Mouse (Mus musculus): ENCODE data around the gene Scube1. TPM values are rescaled to one million over a fixed set of nuclear protein-coding genes. Genes with fewer than 3 reads are reported as not detected.

The Scube1 gene
- total and polyA plus RNA-seq, 3 experiments = not detected

GRCm38 (mm10) chr15:83596833-83597232 lies 128.0 kb downstream of the Scube1 start:
- no peaks in the 10 kb centered on the region for H3K27me3 ChIP-seq (ENCODE audit: control insufficient read depth in 1 of 2, insufficient read depth in 2 of 2, low read length in 2 of 2)

GRCm38 (mm10) chr15:83595364-83595711 lies 129.5 kb downstream of the Scube1 start:
- Histone ChIP-seq H3K27ac (ENCODE audit: control insufficient read depth, low read depth, low read length) (peak overlapping the region; percentile 24), H3K4me3 (ENCODE audit: control insufficient read depth in 1 of 2, insufficient read depth in 1 of 2, low read depth in 2 of 2, low read length in 2 of 2) (peak overlapping the region; percentile 59 to 89), H3K9ac (ENCODE audit: control insufficient read depth, low read depth, low read length, poor library complexity, severe bottlenecking) (peak overlapping the region; percentile 70), H3K9me3 (replicated peaks; ENCODE audit: insufficient read depth, low read length) (no peaks in the 10 kb centered on the region), H3K4me1 (ENCODE audit: control insufficient read depth in 1 of 2, insufficient read depth in 2 of 2, low read length in 2 of 2) (peaks cover 17 to 23% of the 10 kb centered on the region in 2 experiments), H3K27me3 (ENCODE audit: control insufficient read depth in 1 of 2, insufficient read depth in 2 of 2, low read length in 2 of 2) (no peaks in the 10 kb centered on the region), H3K79me2 (ENCODE audit: control insufficient read depth, insufficient read depth, low read length, poor library complexity) (peaks cover 41% of the 10 kb centered on the region), H3K36me3 (ENCODE audit: control insufficient read depth in 1 of 2, insufficient read depth in 2 of 2, low read length in 2 of 2) (peaks cover 1 to 20% of the 10 kb centered on the region in 2 experiments; a peak in 3 of 4 replicates)
- no peak for DNase-seq (ENCODE audit: low read depth, low spot score)
- TF ChIP-seq TBP (IDR thresholded peaks at IDR 0.05; ENCODE audit: low read depth, low read length) (0 out of 2 replicates have a peak, but pooled peaks have one; percentile 0), CHD1 (IDR thresholded peaks at IDR 0.05; ENCODE audit: low read depth, low read length) (0 out of 2 replicates have a peak, but pooled peaks have one; percentile 58), MYB (IDR thresholded peaks at IDR 0.05; ENCODE audit: low read depth, low read length) (no peak)

More at GRCm38 (mm10) chr15:83596833-83597232, 128.0 kb downstream of the Scube1 start:
- H3K79me2 ChIP-seq (ENCODE audit: control insufficient read depth, insufficient read depth, low read length, poor library complexity) = peaks cover 29% of the 10 kb centered on the region
- H3K27ac ChIP-seq (ENCODE audit: control insufficient read depth, low read depth, low read length) = no peak overlapping the region
- peaks cover 0 to 22% of the 10 kb centered on the region in 2 experiments; a peak in 2 of 4 replicates for H3K36me3 ChIP-seq (ENCODE audit: control insufficient read depth in 1 of 2, insufficient read depth in 2 of 2, low read length in 2 of 2)
- H3K4me3 ChIP-seq (ENCODE audit: control insufficient read depth in 1 of 2, insufficient read depth in 1 of 2, low read depth in 2 of 2, low read length in 2 of 2) = no peak overlapping the region
- peaks cover 27% of the 10 kb centered on the region in 2 experiments for H3K4me1 ChIP-seq (ENCODE audit: control insufficient read depth in 1 of 2, insufficient read depth in 2 of 2, low read length in 2 of 2)
- DNase-seq (ENCODE audit: low read depth, low spot score) = no peak
- H3K9ac ChIP-seq (ENCODE audit: control insufficient read depth, low read depth, low read length, poor library complexity, severe bottlenecking) = no peak overlapping the region
- H3K9me3 ChIP-seq (replicated peaks; ENCODE audit: insufficient read depth, low read length) = no peaks in the 10 kb centered on the region
- TF ChIP-seq ZC3H11A (IDR thresholded peaks at IDR 0.05; ENCODE audit: low read depth, low read length) = no peak
- no peak for TF ChIP-seq NRF1 (IDR thresholded peaks at IDR 0.05; ENCODE audit: insufficient read depth, low read depth, low read length, poor library complexity, severe bottlenecking)
- peak; percentile 59; the same call in 1 of the 2 replicates for TF ChIP-seq ZNF384 (IDR thresholded peaks at IDR 0.05; ENCODE audit: low read depth, low read length)

- no peaks in the 10 kb centered on the region for H3K27me3 ChIP-seq (ENCODE audit: control insufficient read depth in 1 of 2, insufficient read depth in 2 of 2, low read length in 2 of 2)
- peaks cover 17 to 23% of the 10 kb centered on the region in 2 experiments for H3K4me1 ChIP-seq (ENCODE audit: control insufficient read depth in 1 of 2, insufficient read depth in 2 of 2, low read length in 2 of 2)
- H3K9me3 ChIP-seq (replicated peaks; ENCODE audit: insufficient read depth, low read length) = no peaks in the 10 kb centered on the region
- peaks cover 1 to 20% of the 10 kb centered on the region in 2 experiments; a peak in 3 of 4 replicates for H3K36me3 ChIP-seq (ENCODE audit: control insufficient read depth in 1 of 2, insufficient read depth in 2 of 2, low read length in 2 of 2)
- H3K79me2 ChIP-seq (ENCODE audit: control insufficient read depth, insufficient read depth, low read length, poor library complexity) = peaks cover 43% of the 10 kb centered on the region
- peak within 1 kb of the TSS; percentile 59 to 89 for H3K4me3 ChIP-seq (ENCODE audit: control insufficient read depth in 1 of 2, insufficient read depth in 1 of 2, low read depth in 2 of 2, low read length in 2 of 2)
- H3K9ac ChIP-seq (ENCODE audit: control insufficient read depth, low read depth, low read length, poor library complexity, severe bottlenecking) = peak within 1 kb of the TSS; percentile 86
- H3K27ac ChIP-seq (ENCODE audit: control insufficient read depth, low read depth, low read length) = peak within 1 kb of the TSS; percentile 95
- peak; percentile 98 for DNase-seq (ENCODE audit: low read depth, low spot score)
- TF ChIP-seq POLR2AphosphoS5 (IDR thresholded peaks at IDR 0.05; ENCODE audit: borderline replicate concordance, low read depth, low read length) (no peak; the same call in 1 of the 2 replicates), ZMIZ1 (IDR thresholded peaks at IDR 0.05; ENCODE audit: low read depth, low read length) (no peak), ZNF384 (IDR thresholded peaks at IDR 0.05; ENCODE audit: low read depth, low read length) (no peak), SIN3A (IDR thresholded peaks at IDR 0.05; ENCODE audit: low read length) (peak; percentile 42; the same call in 1 of the 2 replicates), UBTF (IDR thresholded peaks at IDR 0.05; ENCODE audit: borderline replicate concordance, insufficient read depth, low read depth, low read length) (no peak), ELF1 (IDR thresholded peaks at IDR 0.05; ENCODE audit: low read depth, low read length) (no peak; the same call in 1 of the 2 replicates), KAT2A (conservative IDR thresholded peaks at IDR 0.05; ENCODE audit: low read depth, low read length) (no peak), E2F4 (IDR thresholded peaks at IDR 0.05; ENCODE audit: borderline replicate concordance, low read depth, low read length) (no peak), TBP (IDR thresholded peaks at IDR 0.05; ENCODE audit: low read depth, low read length) (peak; percentile 78), GABPA (IDR thresholded peaks at IDR 0.05; ENCODE audit: low read depth, low read length) (no peak), MAZ (IDR thresholded peaks at IDR 0.05; ENCODE audit: low read depth, low read length) (peak; percentile 51; the same call in 1 of the 2 replicates), HCFC1 (IDR thresholded peaks at IDR 0.05; ENCODE audit: low read depth, low read length) (peak; percentile 77), RCOR1 (IDR thresholded peaks at IDR 0.05; ENCODE audit: low read depth, low read length) (no peak), POLR2AphosphoS2 (IDR thresholded peaks at IDR 0.05; ENCODE audit: low read length) (0 out of 2 replicates have a peak, but pooled peaks have one; percentile 68), SMC3 (IDR thresholded peaks at IDR 0.05; ENCODE audit: low read depth, low read length) (no peak), USF2 (IDR thresholded peaks at IDR 0.05; ENCODE audit: borderline replicate concordance in 1 of 2, insufficient read depth in 1 of 2, low read depth in 1 of 2, low read length in 2 of 2) (no peak), ZC3H11A (IDR thresholded peaks at IDR 0.05; ENCODE audit: low read depth, low read length) (no peak), MAFK (IDR thresholded peaks at IDR 0.05; ENCODE audit: borderline replicate concordance, low read depth, low read length) (no peak), JUND (IDR thresholded peaks at IDR 0.05; ENCODE audit: low read depth, low read length) (no peak)
These were observed 130.1 kb downstream of the Scube1 start, which contains the start of gene Ttll12 for GRCm38 (mm10) chr15:83594513-83595363. Ttll12 (minus strand) TSS chr15:83595157.
